Mouse (Mus musculus) CD8-positive naive resting alpha-beta T cell, adult 2 months (primary cell): ENCODE results near the gene Ano6.

ENCODE experiments used
- DNase-seq, 2 experiments: peaks; one replicate each; pipeline ENCODE4 v3.0.0; 2022; ENCODE audit warnings: low read depth in 2 of 2, low spot score in 2 of 2

Ano6 gene

DNA sequence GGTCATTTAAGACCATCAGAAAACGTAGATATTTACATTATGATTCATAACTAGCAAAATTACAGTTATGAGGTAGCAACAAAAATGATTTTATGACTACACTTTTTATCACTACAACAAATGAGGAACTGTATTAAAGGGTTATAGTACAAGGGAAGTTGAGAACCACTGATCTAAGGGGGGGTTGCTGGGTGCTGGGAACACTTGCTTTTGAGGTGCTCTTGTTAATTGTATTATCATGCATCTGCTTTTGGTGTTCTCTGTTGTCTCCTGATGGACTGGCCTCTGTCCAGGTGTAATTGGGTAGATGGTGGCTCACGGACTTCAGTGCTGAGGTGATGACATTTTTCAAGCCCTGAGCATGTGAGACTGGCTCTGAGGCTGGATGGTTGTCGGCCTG, 130.4 kb downstream of the Ano6 start:
- DNase-seq = no peak

GRCm38 (mm10) chr15:95921639-95922038, 131.0 kb downstream of the Ano6 start:
- no peak for DNase-seq

GRCm38 (mm10) chr15:95922558-95922957, 131.9 kb downstream of the Ano6 start:
- DNase-seq = no peak

DNA sequence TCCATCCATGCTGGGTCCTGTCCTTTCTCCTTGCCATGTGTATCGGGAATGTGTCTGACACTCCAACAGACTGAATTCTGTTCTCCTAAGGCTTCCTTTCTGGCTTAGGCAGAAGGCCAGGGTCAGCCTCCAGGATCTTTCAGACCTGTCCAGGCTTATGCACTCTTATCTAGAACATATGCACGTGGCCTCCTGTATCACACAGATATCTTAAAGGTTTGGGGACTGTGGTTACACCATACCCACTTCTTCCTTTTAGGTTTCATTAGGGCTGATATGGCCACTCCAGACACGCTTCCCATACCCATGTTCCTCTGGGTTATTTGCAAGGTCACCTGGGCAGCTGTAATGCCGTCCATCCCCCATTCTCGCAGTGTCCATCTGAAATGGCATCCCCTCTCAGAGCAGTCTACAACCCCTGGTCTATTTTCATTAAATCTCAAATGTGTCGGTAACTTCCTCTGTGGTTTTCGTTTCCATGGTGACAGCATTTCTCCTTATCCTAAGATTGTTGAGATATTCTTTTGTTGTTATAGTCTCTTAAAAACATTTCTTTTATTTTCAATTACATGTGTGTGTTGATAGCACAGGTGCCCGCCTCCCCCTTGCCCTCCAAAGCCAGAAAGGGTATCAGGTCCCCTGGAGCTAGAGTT, 134.8 kb downstream of the Ano6 start:
- DNase-seq = no peak

- no peak for DNase-seq
Measured at GRCm38 (mm10) chr15:95929087-95929486, 138.4 kb downstream of the Ano6 start.

- DNase-seq = no peak
Measured at GRCm38 (mm10) chr15:95931013-95931775, 140.6 kb downstream of the Ano6 start.

GRCm38 (mm10) chr15:95932358-95932757, 141.7 kb downstream of the Ano6 start:
- DNase-seq = no peak

- no peak for DNase-seq
Measured at GRCm38 (mm10) chr15:95935141-95935540, 144.5 kb downstream of the Ano6 start.

GRCm38 (mm10) chr15:95943470-95943869, 152.8 kb downstream of the Ano6 start:
- DNase-seq = no peak

DNA sequence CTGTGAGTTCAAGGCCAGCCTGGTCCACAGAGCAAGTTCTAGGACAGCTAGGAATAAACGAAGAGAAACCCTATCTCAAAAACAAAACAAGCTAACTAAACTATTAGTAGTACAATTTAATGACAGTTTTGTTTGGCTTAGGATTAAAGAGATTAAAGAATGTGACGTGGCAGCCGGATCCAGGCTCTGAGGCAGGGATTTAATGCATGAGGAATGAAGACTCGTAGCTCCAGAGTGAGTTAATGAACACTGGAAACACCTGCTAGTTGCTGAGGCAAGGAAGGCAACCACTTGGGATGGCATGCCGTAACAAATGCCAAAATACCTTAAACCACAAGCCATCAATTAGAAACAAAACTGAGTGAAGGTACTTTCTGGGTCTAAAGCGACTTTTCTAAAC, 153.7 kb downstream of the Ano6 start:
- no peak for DNase-seq

DNA sequence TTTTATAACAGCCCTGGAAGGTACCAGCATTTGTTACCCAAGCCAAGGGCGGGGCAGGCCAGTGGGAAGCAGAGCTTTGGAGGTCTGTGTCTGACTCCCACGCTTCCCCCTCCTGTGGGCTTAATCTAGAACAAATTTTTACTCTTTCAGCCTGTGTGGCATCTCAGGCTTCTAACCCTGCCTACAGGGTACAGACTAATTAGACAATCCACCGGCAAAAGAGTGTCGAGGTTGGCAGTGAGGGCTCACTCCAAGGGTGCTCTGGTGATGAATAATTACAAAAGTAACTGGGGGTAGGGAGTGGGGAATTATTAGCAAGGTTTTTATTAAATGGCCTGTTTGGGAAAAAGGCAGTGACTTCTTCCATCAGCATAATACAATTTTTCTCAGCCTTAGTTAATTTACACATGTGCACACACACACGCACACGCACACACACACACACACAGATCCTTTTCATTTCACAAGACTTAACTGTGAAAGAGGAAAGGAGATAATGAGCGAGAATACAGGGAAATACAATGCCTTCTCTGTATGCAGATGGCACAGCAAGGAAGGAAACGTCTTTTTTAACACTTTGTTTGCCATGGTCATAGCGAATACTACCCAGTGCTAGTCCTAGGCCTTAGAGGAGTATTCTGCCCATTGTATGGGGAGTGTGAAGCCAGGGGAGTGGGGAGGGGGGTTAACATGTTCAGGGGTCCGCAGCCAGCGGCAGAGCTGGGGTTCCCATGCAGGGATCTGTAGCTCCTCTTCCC, 155.5 kb downstream of the Ano6 start:
- no peak for DNase-seq

DNA sequence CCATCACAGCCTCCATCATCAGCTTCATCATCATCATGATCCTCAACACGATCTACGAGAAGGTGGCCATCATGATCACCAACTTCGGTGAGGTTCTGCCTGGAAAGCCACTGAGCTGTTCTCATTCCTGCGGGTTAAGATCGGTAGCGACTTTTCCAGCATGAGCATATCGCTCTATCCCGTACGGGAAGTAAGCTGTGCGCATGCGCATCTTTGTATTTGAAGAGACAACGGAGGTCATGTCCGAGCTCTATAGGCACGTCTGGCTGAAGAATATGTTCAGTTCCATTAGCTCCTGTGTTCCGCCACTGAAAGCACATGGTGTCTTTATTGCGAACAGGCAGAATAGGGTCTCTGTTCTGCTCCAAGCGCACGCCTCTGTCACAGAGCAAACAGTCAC, 157.8 kb downstream of the Ano6 start:
- no peak for DNase-seq

GRCm38 (mm10) chr15:95949336-95949735, 158.7 kb downstream of the Ano6 start:
- no peak for DNase-seq

DNA sequence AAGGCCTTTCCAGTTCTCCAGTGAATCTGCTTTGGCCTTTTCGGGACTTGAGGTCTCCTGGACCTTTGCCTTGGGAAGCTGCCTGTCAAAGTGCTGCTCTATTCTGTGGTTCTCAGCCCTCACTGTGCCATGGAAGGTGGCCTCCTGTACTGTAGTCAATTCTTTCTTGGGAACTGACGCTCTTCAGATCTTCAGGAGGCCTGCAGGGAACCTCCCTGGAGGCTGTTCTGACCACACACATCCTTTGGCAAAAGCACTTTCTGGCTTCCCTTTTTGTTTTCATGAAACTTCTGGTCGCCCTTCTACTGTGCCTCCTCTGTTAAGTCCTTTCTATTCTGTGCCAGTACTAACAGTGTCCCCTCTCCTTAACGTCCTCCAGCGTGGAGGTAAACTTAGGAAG, 160.9 kb downstream of the Ano6 start:
- no peak for DNase-seq

DNA sequence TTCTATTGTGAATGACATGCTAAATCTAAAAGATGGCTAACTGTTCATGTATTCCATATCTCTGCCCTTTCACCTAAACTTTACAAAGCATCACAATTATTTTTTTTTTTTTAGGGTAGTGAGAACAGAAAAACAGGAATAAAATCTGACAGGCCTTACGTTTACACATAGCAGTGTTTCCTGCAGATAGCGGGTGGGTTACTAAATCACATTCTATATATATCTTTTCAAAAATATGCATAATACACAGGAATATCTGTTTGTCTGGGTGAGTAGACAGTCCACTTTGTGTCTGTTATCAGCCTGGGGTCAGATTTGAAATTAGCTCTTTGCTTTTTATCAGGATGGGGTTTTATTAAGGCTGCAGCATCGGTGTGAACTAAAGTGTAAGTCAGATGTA, 166.0 kb downstream of the Ano6 start:
- DNase-seq = no peak

DNA sequence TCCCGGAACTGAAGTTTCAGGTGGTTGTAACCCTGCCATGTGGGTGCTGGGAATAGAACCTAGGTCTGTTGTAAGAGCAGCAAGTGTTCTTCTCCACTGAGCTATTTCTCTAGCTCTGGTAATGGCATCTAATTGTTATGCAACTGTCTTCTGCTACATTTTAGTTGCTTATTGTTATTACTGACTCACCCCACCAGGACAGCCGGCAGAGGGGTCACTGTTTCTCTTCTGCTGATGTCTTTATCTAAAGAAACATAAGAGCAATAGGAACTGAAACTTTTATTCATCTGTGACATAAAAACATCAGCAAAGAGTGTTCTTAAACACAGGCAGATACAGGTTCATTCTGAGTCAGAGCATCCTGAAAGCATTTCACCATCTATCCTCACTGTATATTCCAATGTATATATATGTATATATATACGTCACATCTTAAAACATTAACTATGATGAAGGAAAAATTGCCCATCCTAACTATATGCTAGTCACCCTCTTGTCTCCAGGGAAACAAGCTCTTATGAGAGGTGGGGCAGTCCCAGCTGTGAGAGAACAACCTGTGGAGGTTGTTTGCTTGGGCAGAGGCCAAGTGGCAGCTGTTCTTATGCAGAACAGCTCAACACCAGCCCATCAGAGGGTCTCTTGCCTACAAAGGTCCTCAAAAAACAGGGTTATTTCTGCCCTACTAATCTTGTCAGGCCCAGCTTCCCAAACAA, 171.9 kb downstream of the Ano6 start:
- DNase-seq = no peak

GRCm38 (mm10) chr15:95963124-95963482, 172.5 kb downstream of the Ano6 start:
- DNase-seq = no peak

DNA sequence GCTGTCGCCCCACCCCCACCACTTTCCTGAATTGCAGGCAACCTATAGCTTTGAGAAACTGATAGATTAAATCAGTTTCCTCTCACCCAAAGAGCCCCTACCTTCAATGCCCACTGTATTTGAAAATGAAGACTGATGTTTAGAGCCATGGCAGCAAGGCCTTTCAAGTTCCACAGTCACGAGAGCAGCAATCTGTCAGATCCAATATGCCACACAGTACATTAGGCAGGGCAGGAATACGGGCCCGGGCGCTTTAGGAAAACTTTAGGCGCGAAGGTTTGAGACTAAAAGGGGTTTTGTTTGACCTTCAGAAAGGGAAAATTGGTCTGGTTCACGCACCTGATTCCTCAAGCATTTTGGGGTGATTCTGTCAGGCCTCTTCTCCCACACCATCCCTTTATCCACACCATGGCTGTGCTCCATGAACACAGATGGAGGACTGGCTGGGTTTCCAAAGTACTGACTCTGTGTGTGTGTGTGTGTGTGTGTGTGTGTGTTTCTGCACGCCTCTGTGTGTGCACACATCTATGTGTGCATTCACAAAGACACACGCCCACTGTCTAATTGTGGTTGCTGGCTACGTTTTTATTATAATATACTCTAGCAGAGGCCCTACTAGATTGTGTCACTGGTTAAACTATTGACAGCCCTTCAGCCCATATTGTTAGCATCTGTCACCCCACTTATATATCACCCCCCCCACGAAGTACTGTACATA, 173.0 kb downstream of the Ano6 start:
- DNase-seq = no peak

DNA sequence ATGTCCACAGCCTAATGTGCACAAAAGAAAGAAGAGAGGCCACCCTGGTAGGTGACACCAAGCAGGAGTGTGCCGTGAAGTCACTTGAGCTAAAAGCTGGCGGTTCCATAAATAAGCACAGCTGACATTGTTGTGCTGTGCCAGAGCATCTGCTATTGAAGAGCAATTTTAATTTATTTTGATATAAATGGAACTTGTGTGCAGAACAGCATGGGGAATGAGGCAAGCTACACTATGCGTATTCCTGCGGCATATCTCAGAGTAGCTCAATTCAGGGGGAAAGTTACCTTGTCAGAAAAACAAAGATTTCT, 173.6 kb downstream of the Ano6 start:
- no peak for DNase-seq

- no peak for DNase-seq
Measured at GRCm38 (mm10) chr15:95966979-95967378, 176.3 kb downstream of the Ano6 start.

DNA sequence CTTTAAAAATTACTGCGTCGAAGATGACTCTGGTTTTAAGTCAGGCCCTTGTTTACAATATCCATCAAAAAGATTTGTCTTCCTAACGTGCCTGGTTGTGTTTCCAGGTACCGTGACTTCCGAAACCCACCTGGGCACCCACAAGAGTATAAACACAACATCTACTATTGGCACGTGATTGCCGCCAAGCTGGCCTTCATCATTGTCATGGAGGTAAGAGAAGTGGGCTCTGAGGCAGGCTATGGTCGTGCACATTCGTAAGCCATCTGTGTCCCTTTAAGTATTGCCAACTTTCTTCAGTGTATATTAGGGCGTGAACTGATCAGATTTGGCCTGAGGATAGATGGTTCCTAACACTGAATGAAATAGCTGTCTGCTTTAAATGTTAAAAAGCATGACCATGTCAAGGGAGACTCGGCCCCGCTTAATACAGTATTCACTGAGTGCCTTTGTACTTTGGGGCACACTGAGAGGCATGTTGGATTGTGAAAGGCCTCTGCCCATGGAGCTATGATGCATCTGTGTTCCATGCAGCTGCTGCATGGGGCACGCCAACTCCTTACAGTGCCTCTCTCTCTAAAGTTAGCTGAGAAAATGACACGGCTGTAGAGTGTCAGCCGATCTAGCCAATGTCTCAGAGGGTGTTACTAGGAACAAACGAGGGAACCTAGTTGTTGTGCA, 177.0 kb downstream of the Ano6 start:
- no peak for DNase-seq
